Mouse (Mus musculus) frontal cortex, adult (tissue): ENCODE results near the gene Tmem117.

Experiments used
- ATAC-seq: cut with Nextera tagmentation; 2 replicates; pipeline ENCODE4 v1.9.2; 2017; ENCODE audit warnings: mild to moderate bottlenecking, moderate library complexity, mixed read lengths; ENCODE audit not compliant: low TSS enrichment

Tmem117 gene

GRCm38 (mm10) chr15:94628830-94629601 lies at the start of gene Tmem117:
Gene Tmem117 (plus strand): TSS chr15:94629232.
- ATAC-seq: peak; percentile 69

- no peak for ATAC-seq
Measured at GRCm38 (mm10) chr15:94582000-94582593, 46.9 kb upstream of the Tmem117 start.

- ATAC-seq: no peak
Measured at GRCm38 (mm10) chr15:94583153-94583552, 45.9 kb upstream of the Tmem117 start.

GRCm38 (mm10) chr15:94584738-94585137 lies 44.3 kb upstream of the Tmem117 start:
- ATAC-seq: no peak

GRCm38 (mm10) chr15:94587826-94588715 lies 41.0 kb upstream of the Tmem117 start:
- ATAC-seq: no peak

- peak; percentile 99 for ATAC-seq
Measured at GRCm38 (mm10) chr15:94589219-94590075, 39.6 kb upstream of the Tmem117 start, which contains the start of gene Twf1. Gene Twf1 (minus strand): TSS chr15:94589889.

GRCm38 (mm10) chr15:94590083-94590482 lies 38.9 kb upstream of the Tmem117 start:
- peak; percentile 8; the same call in 1 of the 2 replicates for ATAC-seq

GRCm38 (mm10) chr15:94591356-94591755 lies 37.7 kb upstream of the Tmem117 start:
- no peak for ATAC-seq

- no peak for ATAC-seq
Measured at GRCm38 (mm10) chr15:94593586-94593985, 35.4 kb upstream of the Tmem117 start.

GRCm38 (mm10) chr15:94600145-94600707 lies 28.8 kb upstream of the Tmem117 start:
- ATAC-seq: no peak

GRCm38 (mm10) chr15:94601339-94601738 lies 27.7 kb upstream of the Tmem117 start:
- ATAC-seq: peak; percentile 65; the same call in 1 of the 2 replicates

GRCm38 (mm10) chr15:94602441-94602840 lies 26.6 kb upstream of the Tmem117 start:
- no peak for ATAC-seq

- peak; percentile 98 for ATAC-seq
Measured at GRCm38 (mm10) chr15:94607768-94608167, 21.3 kb upstream of the Tmem117 start.

GRCm38 (mm10) chr15:94616036-94616435 lies 13.0 kb upstream of the Tmem117 start:
- ATAC-seq: no peak

- ATAC-seq: no peak
Measured at GRCm38 (mm10) chr15:94620909-94621308, 8.1 kb upstream of the Tmem117 start.

- no peak for ATAC-seq
Measured at GRCm38 (mm10) chr15:94628463-94628829, 586 bp upstream of the Tmem117 start.

GRCm38 (mm10) chr15:94630553-94630952 lies 1.5 kb downstream of the Tmem117 start:
- no peak for ATAC-seq

GRCm38 (mm10) chr15:94634524-94634923 lies 5.5 kb downstream of the Tmem117 start:
- ATAC-seq: no peak

GRCm38 (mm10) chr15:94638207-94638606 lies 9.2 kb downstream of the Tmem117 start:
- no peak for ATAC-seq

- no peak for ATAC-seq
Measured at GRCm38 (mm10) chr15:94639126-94639525, 10.1 kb downstream of the Tmem117 start.

- no peak for ATAC-seq
Measured at GRCm38 (mm10) chr15:94646012-94646411, 17.0 kb downstream of the Tmem117 start.
